Mouse (Mus musculus) forebrain, embryonic 14.5 days (tissue): Measurements from ENCODE around the gene Ggps1. TPM values are rescaled to one million over a fixed set of nuclear protein-coding genes. Genes with fewer than 3 reads are reported as not detected.
"Not testable (repeated sequence)": the region's sequence is repeated elsewhere in the genome, so short reads cannot be mapped to it uniquely, and the experiment has no call there.

Experiments
- ATAC-seq: fragments of 200-750 bp; cut with Nextera tagmentation; 2 replicates; pipeline ENCODE4 v1.8.0; 2017; ENCODE audit warnings: mild to moderate bottlenecking, moderate library complexity
- DNase-seq: peaks from one replicate; pipeline ENCODE4 v3.0.0-alpha.2; 2015; ENCODE audit warnings: low spot score
- H3K27ac ChIP-seq: fragments of 300-500 bp; sonication (generic); 2 replicates; pipeline ENCODE4 v1.5.1; 2014; ENCODE audit warnings: low read depth, mild to moderate bottlenecking, control low read depth, low read length, moderate library complexity
- H3K27me3 ChIP-seq: fragments of 300-500 bp; sonication (generic); replicated peaks from 2 replicates; pipeline ENCODE4 v1.6.1; 2014; ENCODE audit warnings: low read length, control low read depth, mixed read lengths; ENCODE audit not compliant: control insufficient read depth, insufficient read depth
- H3K36me3 ChIP-seq: fragments of 300-500 bp; sonication (generic); 2 replicates; pipeline ENCODE4 v1.6.1; 2014; ENCODE audit warnings: low read length, control low read depth; ENCODE audit not compliant: control insufficient read depth, insufficient read depth
- H3K4me1 ChIP-seq: fragments of 300-500 bp; sonication (generic); 2 replicates; pipeline ENCODE4 v1.6.1; 2014; ENCODE audit warnings: antibody characterized with exemption, low read length, control low read depth; ENCODE audit not compliant: control insufficient read depth, insufficient read depth
- H3K4me2 ChIP-seq: fragments of 300-500 bp; sonication (generic); 2 replicates; pipeline ENCODE4 v1.6.1; 2014; ENCODE audit warnings: mild to moderate bottlenecking, control low read depth, low read length
- H3K4me3 ChIP-seq: fragments of 300-500 bp; sonication (generic); 2 replicates; pipeline ENCODE4 v1.5.1; 2014; ENCODE audit warnings: low read depth, low read length, control low read depth
- H3K9ac ChIP-seq: fragments of 300-500 bp; sonication (generic); 2 replicates; pipeline ENCODE4 v1.6.1; 2014; ENCODE audit warnings: mild to moderate bottlenecking, low read length, control low read depth, moderate library complexity
- H3K9me3 ChIP-seq: fragments of 300-500 bp; sonication (generic); replicated peaks from 2 replicates; pipeline ENCODE4 v1.6.1; 2016; ENCODE audit warnings: low read length, control low read depth, mixed read lengths; ENCODE audit not compliant: control insufficient read depth
- WGBS: fragments of 180-500 bp; shearing (Covaris S2); extraction: QIAGEN DNeasy Blood & Tissue Kit; methylation state at CpG from one replicate; pipeline ENCODE4 v1.1.7; 2014; 5-methylcytosine and 5-hydroxymethylcytosine counted together
- polyA plus RNA-seq: library from polyadenylated mRNA; unstranded; fragments of >200 nt; fragmentation: Nextera tagmentation; extraction: Ambion mirVana; gene quantifications from 2 replicates; pipeline ENCODE4 v1.2.1, GENCODE M21; 2014

Gene Ggps1
- polyA plus RNA-seq, 1 experiment from 2014 or later = 81.5 TPM

DNA sequence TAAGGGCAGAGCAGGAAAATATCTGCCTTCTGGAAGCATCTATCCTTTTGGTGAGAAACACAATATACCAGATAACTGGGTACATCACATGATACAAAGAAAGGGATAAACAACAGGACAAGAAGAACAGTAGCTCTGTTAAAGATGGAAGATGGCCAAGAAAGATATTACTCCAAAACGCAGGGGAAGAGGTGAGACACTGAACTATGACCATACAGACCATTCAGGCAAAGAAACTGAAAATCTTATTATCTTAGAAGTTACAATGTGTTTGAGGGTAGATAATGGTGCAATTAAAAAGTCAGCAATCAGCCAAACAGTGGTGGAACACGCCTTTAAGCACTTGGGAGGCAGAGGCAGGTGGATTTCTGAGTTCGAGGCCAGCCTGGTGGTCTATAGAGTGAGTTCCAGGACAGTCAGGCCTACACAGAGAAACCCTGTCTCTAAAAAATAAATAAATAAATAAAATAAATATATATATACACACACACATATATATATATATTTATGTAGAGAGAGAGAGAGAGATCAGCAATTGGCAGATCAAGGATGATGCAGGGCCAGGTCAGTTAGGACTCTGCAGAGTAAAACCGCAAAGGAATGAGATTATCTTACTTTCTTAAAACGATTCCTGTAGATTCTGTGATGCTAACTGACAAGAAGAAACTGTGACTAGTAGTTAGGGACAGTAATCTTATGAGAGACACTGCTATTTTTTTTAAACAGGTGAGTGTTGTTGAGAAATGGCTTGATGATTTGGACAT is 29.8 kb downstream of the Ggps1 start:
- H3K27me3 ChIP-seq = no peaks in the 10 kb centered on the region
- no peaks in the 10 kb centered on the region for H3K9me3 ChIP-seq
- no peaks in the 10 kb centered on the region for H3K36me3 ChIP-seq
- no peak overlapping the region for H3K4me3 ChIP-seq
- WGBS = 90% methylated on average over 5 of the region's 5 CpGs
- no peak overlapping the region for H3K27ac ChIP-seq
- H3K4me1 ChIP-seq = no peaks in the 10 kb centered on the region
- no peak for DNase-seq
- H3K9ac ChIP-seq = no peak overlapping the region
- no peak for ATAC-seq
- H3K4me2 ChIP-seq = no peak overlapping the region

DNA sequence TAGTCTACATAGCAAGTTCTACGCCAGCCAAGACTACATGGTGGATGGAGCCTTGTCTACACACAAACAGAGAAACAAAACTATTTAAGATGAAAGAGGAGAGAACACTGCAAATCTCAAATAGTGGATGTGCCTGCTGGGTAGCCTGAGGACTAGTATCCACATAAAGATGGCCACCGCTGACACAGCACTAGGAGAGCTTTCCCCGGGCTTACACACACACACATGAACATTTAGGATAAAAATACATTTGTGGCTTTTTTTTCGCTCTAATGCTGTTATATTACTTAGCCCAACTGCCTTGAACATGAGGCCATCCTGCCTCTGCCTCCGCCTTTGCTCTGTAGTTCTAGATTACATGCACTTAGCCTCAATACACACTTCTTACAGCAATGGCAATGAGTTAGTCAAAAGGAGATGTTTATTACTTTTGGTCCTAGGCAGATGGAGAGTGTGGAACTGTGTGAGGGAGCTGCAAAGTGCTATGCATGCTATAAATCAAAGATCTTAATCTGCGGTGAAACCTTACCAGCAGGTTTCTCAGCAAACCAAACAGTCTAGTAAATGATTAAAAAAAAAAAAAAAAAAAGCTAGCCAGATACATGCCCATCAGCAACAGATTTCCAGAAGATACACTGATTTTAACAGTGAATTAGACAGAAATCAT is 37.0 kb downstream of the Ggps1 start:
- ATAC-seq = no peak
- Histone ChIP-seq H3K36me3 (peaks cover 23% of the 10 kb centered on the region), H3K9me3 (no peaks in the 10 kb centered on the region), H3K27me3 (no peaks in the 10 kb centered on the region), H3K4me1 (no peaks in the 10 kb centered on the region), H3K4me3 (no peak overlapping the region), H3K9ac (no peak overlapping the region), H3K4me2 (no peak overlapping the region), H3K27ac (no peak overlapping the region)
- 97% methylated on average over 6 of the region's 6 CpGs for WGBS
- DNase-seq = no peak

DNA sequence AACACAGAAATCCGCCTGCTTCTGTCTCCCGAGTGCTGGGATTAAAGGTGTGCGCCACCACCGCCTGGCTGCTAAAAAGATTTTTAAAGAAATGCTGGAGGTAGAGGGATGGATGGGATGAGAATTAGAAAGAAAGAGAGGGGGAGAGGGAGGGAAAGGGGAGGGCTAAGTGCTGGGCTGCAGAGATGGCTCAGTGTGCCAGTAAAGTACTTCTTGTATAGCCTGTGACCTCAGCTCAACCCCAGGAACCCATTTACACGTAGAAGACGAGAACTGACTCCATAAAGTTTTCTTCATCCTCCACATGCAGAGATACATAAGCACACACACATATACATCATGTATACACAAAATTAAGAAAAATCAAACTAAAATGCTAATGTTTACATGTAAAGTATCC is 37.7 kb downstream of the Ggps1 start:
- H3K9me3 ChIP-seq = no peaks in the 10 kb centered on the region
- no peaks in the 10 kb centered on the region for H3K27me3 ChIP-seq
- no peak for DNase-seq
- 90% methylated on average over 6 of the region's 6 CpGs for WGBS
- no peak overlapping the region for H3K4me3 ChIP-seq
- no peak for ATAC-seq
- no peak overlapping the region for H3K9ac ChIP-seq
- no peaks in the 10 kb centered on the region for H3K4me1 ChIP-seq
- peaks cover 23% of the 10 kb centered on the region for H3K36me3 ChIP-seq
- no peak overlapping the region for H3K27ac ChIP-seq
- no peak overlapping the region for H3K4me2 ChIP-seq

DNA sequence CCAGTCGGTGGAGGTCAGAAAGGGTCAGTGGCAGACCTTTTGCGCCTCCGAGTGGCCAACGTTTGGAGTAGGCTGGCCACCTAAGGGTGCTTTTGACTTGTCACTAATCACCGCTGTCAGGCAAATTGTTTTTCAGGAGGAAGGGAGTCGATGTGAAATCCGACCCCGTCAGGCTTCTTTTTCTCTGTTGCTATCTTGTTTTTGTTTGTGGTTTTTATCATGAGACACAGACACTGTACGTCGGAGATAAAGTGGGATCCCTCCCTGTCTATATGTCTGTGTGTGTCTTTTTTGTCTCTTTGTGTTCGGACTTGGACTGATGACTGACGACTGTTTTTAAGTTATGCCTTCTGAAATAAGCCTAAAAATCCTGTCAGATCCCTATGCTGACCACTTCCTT is 41.9 kb downstream of the Ggps1 start:
- not testable (repeated sequence) for DNase-seq, H3K9ac ChIP-seq, H3K27me3 ChIP-seq, H3K9me3 ChIP-seq, ATAC-seq, H3K4me2 ChIP-seq, H3K4me3 ChIP-seq, H3K4me1 ChIP-seq, H3K27ac ChIP-seq
- H3K36me3 ChIP-seq = peaks cover 24% of the 10 kb centered on the region
- WGBS = 82% methylated on average over 10 of the region's 12 CpGs

DNA sequence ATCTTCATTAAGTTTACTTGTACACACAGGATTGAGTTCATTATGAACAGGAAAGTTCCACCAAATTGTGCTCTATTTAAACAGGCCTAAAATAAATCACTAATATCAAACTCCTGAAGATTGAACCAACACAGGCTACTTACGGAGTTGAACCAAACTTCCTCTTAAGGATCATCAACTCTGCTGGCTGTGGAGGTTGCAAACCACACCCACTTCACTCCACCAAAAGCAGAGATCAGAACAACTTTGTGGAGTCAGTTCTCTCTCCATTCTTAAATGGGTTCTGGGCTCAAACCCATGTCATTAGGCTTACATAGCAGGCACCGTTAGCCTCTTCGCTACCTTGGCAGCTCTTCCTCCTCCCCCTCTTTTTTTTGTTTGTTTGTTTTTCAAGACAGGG is 44.4 kb downstream of the Ggps1 start:
- no peak overlapping the region for H3K4me3 ChIP-seq
- 97% methylated on average over 3 of the region's 3 CpGs for WGBS
- ATAC-seq (no peak), DNase-seq (no peak)
- H3K27ac ChIP-seq = no peak overlapping the region
- no peak overlapping the region for H3K4me2 ChIP-seq
- no peaks in the 10 kb centered on the region for H3K4me1 ChIP-seq
- no peaks in the 10 kb centered on the region for H3K9me3 ChIP-seq
- H3K27me3 ChIP-seq = no peaks in the 10 kb centered on the region
- H3K9ac ChIP-seq = no peak overlapping the region
- peaks cover 37% of the 10 kb centered on the region for H3K36me3 ChIP-seq

DNA sequence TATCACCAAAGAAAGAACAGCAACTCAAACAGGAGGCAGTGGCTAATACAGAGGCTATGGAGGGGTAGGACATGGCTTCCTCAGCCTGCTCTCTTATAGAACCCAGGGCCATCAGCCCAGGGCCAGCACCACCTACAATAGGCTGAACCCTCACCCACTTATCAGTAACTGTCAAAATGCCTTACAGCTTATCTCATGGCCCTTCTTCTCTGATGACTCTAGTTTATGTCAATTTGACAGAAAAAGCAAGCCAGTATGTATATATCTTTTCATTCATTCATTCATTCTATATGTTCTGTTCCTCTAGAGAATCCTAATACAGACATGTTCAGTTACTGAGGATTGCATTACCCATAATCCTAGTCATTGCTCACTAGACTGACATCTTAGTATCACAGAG is 45.0 kb downstream of the Ggps1 start:
- DNase-seq (no peak), ATAC-seq (no peak)
- H3K4me2 ChIP-seq = no peak overlapping the region
- peaks cover 42% of the 10 kb centered on the region for H3K36me3 ChIP-seq
- H3K4me1 ChIP-seq = no peaks in the 10 kb centered on the region
- H3K27ac ChIP-seq = no peak overlapping the region
- no peak overlapping the region for H3K9ac ChIP-seq
- no peaks in the 10 kb centered on the region for H3K9me3 ChIP-seq
- H3K4me3 ChIP-seq = no peak overlapping the region
- H3K27me3 ChIP-seq = no peaks in the 10 kb centered on the region

DNA sequence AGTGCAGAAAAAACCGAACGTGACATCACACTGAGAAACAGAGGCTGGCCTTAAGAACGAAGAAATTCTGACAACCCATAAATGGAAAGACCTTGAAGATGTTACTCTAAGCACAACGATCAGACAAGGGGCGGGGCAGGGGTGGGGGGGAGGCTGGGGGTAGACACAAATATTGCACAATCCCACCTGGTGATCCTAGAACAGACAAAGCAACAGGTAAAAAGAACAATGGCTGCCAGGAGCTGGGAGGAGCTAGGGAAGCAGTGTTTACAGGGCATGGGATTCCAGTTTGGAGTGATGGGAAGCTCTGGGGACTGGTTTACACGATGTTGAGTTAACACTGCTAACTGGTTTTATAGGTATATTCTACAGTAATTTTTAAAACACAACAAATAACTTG is 47.7 kb downstream of the Ggps1 start:
- no peak for DNase-seq
- Histone ChIP-seq H3K27me3 (no peaks in the 10 kb centered on the region), H3K4me3 (no peak overlapping the region), H3K4me1 (no peaks in the 10 kb centered on the region), H3K9ac (no peak overlapping the region), H3K36me3 (peaks cover 58% of the 10 kb centered on the region), H3K9me3 (no peaks in the 10 kb centered on the region), H3K4me2 (no peak overlapping the region), H3K27ac (no peak overlapping the region)
- ATAC-seq = no peak
- WGBS = 97% methylated on average over 6 of the region's 6 CpGs

DNA sequence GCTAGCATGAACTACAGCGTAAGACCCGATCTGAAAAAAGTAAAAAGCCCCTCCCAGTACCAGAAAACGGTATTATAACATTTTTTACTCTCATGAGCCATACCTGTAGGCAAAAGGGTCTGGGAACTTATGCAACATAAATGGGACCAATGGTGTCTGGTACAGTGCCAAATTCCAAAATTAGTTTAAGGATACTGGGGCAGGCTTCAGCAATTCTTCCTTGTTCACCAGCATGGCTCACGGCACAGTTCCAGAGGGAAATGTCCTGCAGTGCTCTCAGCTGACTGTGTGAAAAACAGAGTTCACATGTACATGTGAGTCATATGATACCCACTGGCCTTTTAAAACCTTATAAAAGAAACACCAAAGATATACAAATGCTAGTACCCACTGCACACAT is 48.7 kb downstream of the Ggps1 start:
- Histone ChIP-seq H3K36me3 (peaks cover 60% of the 10 kb centered on the region), H3K9me3 (no peaks in the 10 kb centered on the region), H3K4me3 (no peak overlapping the region), H3K4me2 (no peak overlapping the region), H3K4me1 (no peaks in the 10 kb centered on the region), H3K9ac (no peak overlapping the region), H3K27me3 (no peaks in the 10 kb centered on the region), H3K27ac (no peak overlapping the region)
- 95% methylated on average over 4 of the region's 4 CpGs for WGBS
- ATAC-seq (no peak), DNase-seq (no peak)

DNA sequence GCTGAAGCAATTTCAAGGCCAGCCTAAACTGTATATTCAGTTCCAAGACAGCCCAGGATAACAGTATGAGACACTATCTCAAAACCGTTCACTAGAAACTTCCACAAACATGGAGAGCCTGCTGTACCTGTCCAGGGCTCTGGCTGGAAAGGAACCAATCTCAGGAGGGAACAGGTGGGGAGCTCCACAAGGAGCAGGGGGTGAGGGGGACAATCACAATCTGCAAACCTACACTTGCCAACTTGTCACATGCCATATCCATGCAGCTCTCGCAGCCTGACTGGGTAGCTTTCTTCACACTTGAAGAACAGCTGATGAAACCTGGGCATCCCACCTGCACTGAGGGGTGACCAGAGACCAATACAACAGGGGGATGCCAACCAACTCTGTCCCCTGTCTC is 49.3 kb downstream of the Ggps1 start:
- Histone ChIP-seq H3K9me3 (no peaks in the 10 kb centered on the region), H3K36me3 (peaks cover 58% of the 10 kb centered on the region), H3K4me3 (no peak overlapping the region), H3K4me2 (no peak overlapping the region), H3K27me3 (no peaks in the 10 kb centered on the region), H3K4me1 (no peaks in the 10 kb centered on the region), H3K27ac (no peak overlapping the region), H3K9ac (no peak overlapping the region)
- ATAC-seq = no peak
- WGBS = 92% methylated on average over 2 of the region's 2 CpGs
- DNase-seq = no peak
